Mouse (Mus musculus) heart, embryonic 12.5 days (tissue): ENCODE measurements around the gene Yju2. TPM values are rescaled to one million over a fixed set of nuclear protein-coding genes. Genes with fewer than 3 reads are reported as not detected.

ENCODE experiments used
- ATAC-seq: fragments of 200-750 bp; cut with Nextera tagmentation; 2 replicates; pipeline ENCODE4 v1.8.0; 2017; ENCODE audit warnings: moderate TSS enrichment, moderate library complexity; ENCODE audit not compliant: insufficient number of reproducible peaks, low FRiP score
- H3K27ac ChIP-seq: fragments of 300-500 bp; sonication (generic); 2 replicates; pipeline ENCODE4 v1.5.1; 2016; ENCODE audit warnings: mild to moderate bottlenecking, moderate library complexity; ENCODE audit not compliant: poor library complexity, severe bottlenecking
- H3K27me3 ChIP-seq: fragments of 300-500 bp; sonication (generic); replicated peaks from 2 replicates; pipeline ENCODE4 v1.6.1; 2016; ENCODE audit warnings: mild to moderate bottlenecking, moderate library complexity
- H3K36me3 ChIP-seq: fragments of 300-500 bp; sonication (generic); 2 replicates; pipeline ENCODE4 v1.6.1; 2016; ENCODE audit warnings: mild to moderate bottlenecking, moderate library complexity
- H3K4me1 ChIP-seq: fragments of 300-500 bp; sonication (generic); replicated peaks from 2 replicates; pipeline ENCODE4 v1.6.1; 2016; ENCODE audit warnings: mild to moderate bottlenecking
- H3K4me2 ChIP-seq: fragments of 300-500 bp; sonication (generic); 2 replicates; pipeline ENCODE4 v1.6.1; 2016; ENCODE audit warnings: mild to moderate bottlenecking, moderate library complexity
- H3K4me3 ChIP-seq: fragments of 300-500 bp; sonication (generic); 2 replicates; pipeline ENCODE4 v1.5.1; 2016; ENCODE audit warnings: mild to moderate bottlenecking
- H3K9ac ChIP-seq: fragments of 300-500 bp; sonication (generic); 2 replicates; pipeline ENCODE4 v1.6.1; 2016; ENCODE audit warnings: mild to moderate bottlenecking, moderate library complexity
- H3K9me3 ChIP-seq: fragments of 300-500 bp; sonication (generic); replicated peaks from 2 replicates; pipeline ENCODE4 v1.6.1; 2016; ENCODE audit warnings: mild to moderate bottlenecking, moderate library complexity
- WGBS: fragments of 180-500 bp; shearing (Covaris S2); methylation state at CpG from one replicate; pipeline ENCODE4 v1.1.7; 2016; 5-methylcytosine and 5-hydroxymethylcytosine counted together
- polyA plus RNA-seq: library from polyadenylated mRNA; unstranded; fragments of >200 nt; fragmentation: Nextera tagmentation; extraction: Ambion mirVana; gene quantifications from 2 replicates; pipeline ENCODE4 v1.2.1, GENCODE M21; 2016

Yju2 gene
- polyA plus RNA-seq, 1 experiment from 2014 or later, result 17.5 TPM

- no peak for ATAC-seq
- peaks cover 4% of the 10 kb centered on the region for H3K4me1 ChIP-seq
- H3K4me2 ChIP-seq, result no peak overlapping the region
- no peaks in the 10 kb centered on the region for H3K36me3 ChIP-seq
- no peak overlapping the region for H3K27ac ChIP-seq
- H3K9ac ChIP-seq, result no peak overlapping the region
- peaks cover 42% of the 10 kb centered on the region for H3K27me3 ChIP-seq
- no peak overlapping the region for H3K4me3 ChIP-seq
- H3K9me3 ChIP-seq, result no peaks in the 10 kb centered on the region
These were observed 6.9 kb upstream of the Yju2 start for GRCm38 (mm10) chr17:55952041-55952440.

DNA sequence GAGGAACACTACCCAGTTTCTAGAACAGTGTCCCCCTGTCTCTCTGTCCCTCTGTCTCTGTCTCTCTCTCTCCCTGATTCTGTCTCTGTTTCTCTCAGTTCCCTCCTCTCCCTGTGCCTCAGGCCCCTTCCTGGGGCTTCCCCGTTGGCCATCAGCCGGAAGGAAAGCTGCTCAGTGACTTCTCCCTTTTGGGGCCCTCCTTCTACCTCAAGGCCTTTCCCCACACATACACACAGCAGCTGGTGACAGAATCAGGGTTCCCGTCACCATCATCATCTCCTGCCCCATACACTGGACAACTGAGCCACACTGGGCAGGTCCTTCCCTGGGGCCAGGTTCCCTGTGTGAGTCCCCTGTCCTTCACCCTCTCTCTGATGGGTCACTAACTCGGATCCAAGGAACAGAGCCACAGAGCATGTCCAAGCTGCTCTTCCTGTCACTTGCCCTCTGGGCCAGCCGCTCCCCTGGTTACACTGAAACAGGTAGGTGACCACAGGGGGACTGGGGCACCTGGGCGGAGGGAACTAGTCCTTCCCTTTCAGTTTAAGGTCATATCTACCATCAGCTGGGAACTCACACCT is 6.4 kb upstream of the Yju2 start, which contains the start of gene Ebi3:
TSS of gene Ebi3 (plus strand) at position 194 of the 581 bp plus-strand sequence.
- no peak within 1 kb of the TSS for H3K9ac ChIP-seq
- peaks cover 42% of the 10 kb centered on the region for H3K27me3 ChIP-seq
- no peaks in the 10 kb centered on the region for H3K9me3 ChIP-seq
- no peak within 1 kb of the TSS for H3K4me3 ChIP-seq
- no peak for ATAC-seq
- WGBS, result 63% methylated on average over 6 of the region's 6 CpGs
- H3K4me1 ChIP-seq, result peaks cover 8% of the 10 kb centered on the region
- no peak within 1 kb of the TSS for H3K27ac ChIP-seq
- H3K36me3 ChIP-seq, result no peaks in the 10 kb centered on the region
- H3K4me2 ChIP-seq, result no peak within 1 kb of the TSS

DNA sequence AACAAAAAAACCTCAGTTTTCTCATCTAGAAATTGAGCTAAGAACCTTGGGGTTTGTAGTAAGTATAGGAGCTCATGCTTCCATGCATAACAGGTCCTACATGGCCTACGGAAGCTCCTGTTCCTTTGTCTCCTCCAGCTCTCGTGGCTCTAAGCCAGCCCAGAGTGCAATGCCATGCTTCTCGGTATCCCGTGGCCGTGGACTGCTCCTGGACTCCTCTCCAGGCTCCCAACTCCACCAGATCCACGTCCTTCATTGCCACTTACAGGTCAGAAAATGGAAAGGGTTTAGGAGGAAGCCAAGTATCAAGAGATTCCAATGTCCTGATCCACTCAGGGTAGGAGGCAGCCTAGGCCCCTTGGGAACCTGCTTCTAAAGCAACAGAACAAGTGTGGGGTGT is 5.1 kb upstream of the Yju2 start:
- H3K27me3 ChIP-seq, result peaks cover 42% of the 10 kb centered on the region
- ATAC-seq, result no peak
- no peak overlapping the region for H3K4me3 ChIP-seq
- H3K9ac ChIP-seq, result no peak overlapping the region
- H3K36me3 ChIP-seq, result no peaks in the 10 kb centered on the region
- H3K4me2 ChIP-seq, result no peak overlapping the region
- H3K27ac ChIP-seq, result no peak overlapping the region
- H3K4me1 ChIP-seq, result peaks cover 12% of the 10 kb centered on the region
- no peaks in the 10 kb centered on the region for H3K9me3 ChIP-seq
- 67% methylated on average over 6 of the region's 6 CpGs for WGBS

DNA sequence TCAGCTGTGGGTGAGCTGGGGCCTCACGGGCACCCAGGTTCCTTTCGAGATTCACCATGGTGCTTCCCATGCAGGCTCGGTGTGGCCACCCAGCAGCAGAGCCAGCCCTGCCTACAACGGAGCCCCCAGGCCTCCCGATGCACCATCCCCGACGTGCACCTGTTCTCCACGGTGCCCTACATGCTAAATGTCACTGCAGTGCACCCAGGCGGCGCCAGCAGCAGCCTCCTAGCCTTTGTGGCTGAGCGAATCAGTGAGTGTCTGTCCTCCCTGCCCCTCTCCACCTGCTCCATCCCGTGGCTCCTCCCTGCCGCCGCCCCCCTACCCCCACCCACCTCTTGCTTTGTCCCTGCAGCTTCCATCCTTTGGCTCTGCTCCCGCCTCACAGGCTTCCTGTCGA is 4.7 kb upstream of the Yju2 start:
- Histone ChIP-seq H3K27me3 (peaks cover 42% of the 10 kb centered on the region), H3K4me1 (peaks cover 12% of the 10 kb centered on the region), H3K27ac (no peak overlapping the region), H3K9me3 (no peaks in the 10 kb centered on the region), H3K4me3 (no peak overlapping the region), H3K9ac (no peak overlapping the region), H3K4me2 (no peak overlapping the region), H3K36me3 (no peaks in the 10 kb centered on the region)
- ATAC-seq, result no peak
- WGBS, result 30% methylated on average over 16 of the region's 16 CpGs

- Histone ChIP-seq H3K9me3 (no peaks in the 10 kb centered on the region), H3K4me1 (peaks cover 20% of the 10 kb centered on the region), H3K4me2 (peak overlapping the region; percentile 86), H3K27ac (no peak overlapping the region), H3K9ac (peak overlapping the region; percentile 62), H3K36me3 (peaks cover 4% of the 10 kb centered on the region), H3K4me3 (peak overlapping the region; percentile 51), H3K27me3 (peaks cover 41% of the 10 kb centered on the region)
- no peak for ATAC-seq
- WGBS, result under 1% methylated on average over 26 of the region's 26 CpGs
These were observed 2.8 kb upstream of the Yju2 start for GRCm38 (mm10) chr17:55956129-55956528.

DNA sequence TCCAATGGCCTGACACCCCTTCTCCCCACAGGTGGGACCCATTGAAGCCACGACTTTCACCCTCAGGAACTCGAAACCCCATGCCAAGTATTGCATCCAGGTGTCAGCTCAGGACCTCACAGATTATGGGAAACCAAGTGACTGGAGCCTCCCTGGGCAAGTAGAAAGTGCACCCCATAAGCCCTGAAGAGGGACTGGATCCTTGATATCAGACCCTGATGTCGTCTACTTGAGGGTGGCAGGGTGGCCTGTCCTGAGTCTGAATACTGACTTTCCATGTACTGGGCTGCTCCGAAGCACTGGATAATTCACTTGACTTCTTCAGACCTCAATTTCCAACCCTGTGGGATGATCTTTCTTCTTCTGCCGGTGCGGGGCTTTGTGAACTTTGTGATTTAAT is 2.3 kb upstream of the Yju2 start:
- Histone ChIP-seq H3K27me3 (peaks cover 36% of the 10 kb centered on the region), H3K4me1 (peaks cover 20% of the 10 kb centered on the region), H3K4me2 (peak overlapping the region; percentile 86), H3K4me3 (peak overlapping the region; percentile 51), H3K9ac (no peak overlapping the region), H3K27ac (no peak overlapping the region), H3K9me3 (no peaks in the 10 kb centered on the region), H3K36me3 (peaks cover 9% of the 10 kb centered on the region)
- ATAC-seq, result no peak
- whole genome bisulfite sequencing, result 37% methylated on average over 6 of the region's 6 CpGs

DNA sequence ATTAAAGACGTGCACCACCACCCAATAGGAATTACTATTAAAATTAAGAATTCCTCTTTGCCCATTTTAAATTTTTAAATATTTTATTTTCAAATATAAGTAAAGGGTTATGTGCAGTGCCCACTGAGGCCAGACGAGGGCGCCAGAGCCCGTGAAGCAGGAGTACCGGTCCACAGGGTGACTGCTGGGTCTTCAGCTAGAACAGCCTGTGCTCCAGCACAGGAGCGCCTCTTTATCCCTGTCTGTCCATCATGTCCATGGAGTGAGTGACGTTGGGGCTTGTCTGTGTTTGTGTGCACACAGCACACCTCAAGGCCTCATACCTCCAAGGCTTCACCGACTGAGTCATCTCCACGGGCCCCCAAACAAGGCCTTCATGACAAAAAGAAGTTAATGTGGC is 1.7 kb upstream of the Yju2 start:
- no peak for ATAC-seq

GRCm38 (mm10) chr17:55957726-55958583 is 944 bp upstream of the Yju2 start:
- Histone ChIP-seq H3K4me3 (peak overlapping the region; percentile 63), H3K27me3 (peaks cover 30% of the 10 kb centered on the region), H3K4me1 (peaks cover 20% of the 10 kb centered on the region), H3K9me3 (no peaks in the 10 kb centered on the region), H3K9ac (peak overlapping the region; percentile 72), H3K27ac (peak overlapping the region; percentile 93; the same call in 1 of the 2 replicates), H3K36me3 (peaks cover 17% of the 10 kb centered on the region), H3K4me2 (peak overlapping the region; percentile 75)
- ATAC-seq, result no peak
- WGBS, result 79% methylated on average over 13 of the region's 13 CpGs

More for the DNA sequence above, 1.7 kb upstream of the Yju2 start:
- no peak overlapping the region for H3K9ac ChIP-seq
- 15% methylated on average over 9 of the region's 9 CpGs for WGBS
- no peaks in the 10 kb centered on the region for H3K9me3 ChIP-seq
- peaks cover 14% of the 10 kb centered on the region for H3K36me3 ChIP-seq
- H3K4me2 ChIP-seq, result no peak overlapping the region
- no peak overlapping the region for H3K27ac ChIP-seq
- peaks cover 20% of the 10 kb centered on the region for H3K4me1 ChIP-seq
- H3K4me3 ChIP-seq, result no peak overlapping the region
- peaks cover 36% of the 10 kb centered on the region for H3K27me3 ChIP-seq

DNA sequence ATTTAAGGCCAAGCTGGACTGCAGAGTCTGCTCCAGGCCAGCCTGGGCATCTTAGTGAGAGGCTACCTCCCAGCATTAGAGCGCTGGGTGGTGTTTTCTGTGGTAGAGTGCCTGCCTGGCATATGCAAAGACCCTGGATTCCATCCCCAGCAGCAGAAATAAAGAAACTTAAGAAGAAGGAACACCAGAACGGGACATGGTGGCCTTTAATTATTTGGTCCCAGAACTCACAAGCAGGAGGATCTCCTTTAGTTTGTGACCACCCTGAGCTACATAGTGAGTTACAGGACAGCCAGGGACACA is 364 bp upstream of the Yju2 start:
- H3K27me3 ChIP-seq, result peaks cover 27% of the 10 kb centered on the region
- 26% methylated on average over 2 of the region's 2 CpGs for WGBS
- ATAC-seq, result no peak

DNA sequence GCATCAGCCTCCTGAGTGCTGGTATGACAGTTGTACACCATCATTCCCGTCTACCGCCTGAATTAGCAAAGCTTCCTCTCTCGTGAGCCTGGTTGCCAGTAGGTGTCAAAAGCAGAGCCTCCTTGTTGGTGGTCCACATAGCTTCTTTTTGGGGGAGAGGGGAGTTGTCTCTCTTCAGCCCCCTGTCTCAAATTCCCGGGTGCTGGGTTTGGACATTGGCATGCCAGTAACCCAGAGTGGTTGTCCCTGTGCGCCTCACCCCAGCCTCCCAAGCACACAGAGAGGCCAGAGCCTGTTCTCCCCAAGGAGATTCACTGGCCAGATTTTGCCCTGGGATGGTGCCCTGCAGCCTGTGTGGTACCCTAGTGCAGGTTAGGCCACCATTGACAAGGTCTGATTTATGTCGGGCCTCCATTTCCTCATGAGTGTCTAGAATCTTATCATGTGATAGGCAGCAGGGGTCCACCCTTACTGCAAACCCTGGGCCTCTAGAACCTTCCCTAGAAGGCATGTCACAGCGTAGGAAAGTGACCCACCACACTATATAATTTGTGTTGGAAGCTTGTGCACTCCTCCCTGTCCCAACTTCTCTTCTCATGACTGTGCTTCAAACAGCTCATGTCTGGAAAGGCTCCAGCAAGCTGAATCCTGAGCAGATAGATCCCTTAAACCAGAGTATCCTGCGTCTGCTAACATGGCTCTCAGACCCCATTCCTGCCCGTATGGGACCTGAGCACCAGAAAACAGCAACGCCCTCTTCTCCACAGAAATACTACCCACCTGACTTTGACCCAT is 1.2 kb downstream of the Yju2 start:
- peaks cover 33% of the 10 kb centered on the region for H3K36me3 ChIP-seq
- peak overlapping the region; percentile 72 for H3K9ac ChIP-seq
- no peaks in the 10 kb centered on the region for H3K9me3 ChIP-seq
- H3K27me3 ChIP-seq, result peaks cover 12% of the 10 kb centered on the region
- no peak for ATAC-seq
- H3K4me1 ChIP-seq, result peaks cover 26% of the 10 kb centered on the region
- H3K27ac ChIP-seq, result peak overlapping the region; percentile 49; the same call in 1 of the 2 replicates
- WGBS, result 70% methylated on average over 10 of the region's 10 CpGs
- H3K4me3 ChIP-seq, result peak overlapping the region; percentile 63
- peak overlapping the region; percentile 75 for H3K4me2 ChIP-seq

More for the DNA sequence above, 364 bp upstream of the Yju2 start:
- H3K27ac ChIP-seq, result peak overlapping the region; percentile 93
- H3K4me1 ChIP-seq, result peaks cover 26% of the 10 kb centered on the region
- peak overlapping the region; percentile 72 for H3K9ac ChIP-seq
- no peaks in the 10 kb centered on the region for H3K9me3 ChIP-seq
- peak overlapping the region; percentile 63 for H3K4me3 ChIP-seq
- peak overlapping the region; percentile 75 for H3K4me2 ChIP-seq
- peaks cover 17% of the 10 kb centered on the region for H3K36me3 ChIP-seq

GRCm38 (mm10) chr17:55960791-55961190 is 1.9 kb downstream of the Yju2 start:
- H3K27ac ChIP-seq, result no peak overlapping the region
- H3K36me3 ChIP-seq, result peaks cover 38% of the 10 kb centered on the region
- H3K4me3 ChIP-seq, result no peak overlapping the region
- peaks cover 6% of the 10 kb centered on the region for H3K27me3 ChIP-seq
- H3K9ac ChIP-seq, result no peak overlapping the region
- no peaks in the 10 kb centered on the region for H3K9me3 ChIP-seq
- no peak for ATAC-seq
- H3K4me1 ChIP-seq, result peaks cover 26% of the 10 kb centered on the region
- H3K4me2 ChIP-seq, result no peak overlapping the region
